Mouse (Mus musculus) hindbrain, postnatal 0 days (tissue): ENCODE measurements around the gene Gm10428. TPM values are rescaled to one million over a fixed set of nuclear protein-coding genes. Genes with fewer than 3 reads are reported as not detected.
A peak's percentile ranks its signal among the peaks of the same experiment; 100 is the strongest.
"Not testable (repeated sequence)": the region's sequence is repeated elsewhere in the genome, so short reads cannot be mapped to it uniquely, and the experiment has no call there.

Experiments used
- ATAC-seq: fragments of 200-750 bp; cut with Nextera tagmentation; 2 replicates; pipeline ENCODE4 v1.8.0; 2017; ENCODE audit warnings: mild to moderate bottlenecking, moderate TSS enrichment, moderate library complexity
- DNase-seq: peaks from one replicate; pipeline ENCODE4 v3.0.0-alpha.2; 2015; ENCODE audit warnings: low spot score
- H3K27ac ChIP-seq: fragments of 300-500 bp; sonication (generic); 2 replicates; pipeline ENCODE4 v1.5.1; 2014; ENCODE audit warnings: mild to moderate bottlenecking
- H3K27me3 ChIP-seq: fragments of 300-500 bp; sonication (generic); 2 replicates; pipeline ENCODE4 v1.6.1; 2014; ENCODE audit warnings: low read length, mixed read lengths; ENCODE audit not compliant: insufficient read depth
- H3K36me3 ChIP-seq: fragments of 300-500 bp; sonication (generic); 2 replicates; pipeline ENCODE4 v1.6.1; 2014; ENCODE audit warnings: low read length, mixed read lengths; ENCODE audit not compliant: insufficient read depth
- H3K4me1 ChIP-seq: fragments of 300-500 bp; sonication (generic); 2 replicates; pipeline ENCODE4 v1.6.1; 2014; ENCODE audit warnings: antibody characterized with exemption, low read length, mixed read lengths; ENCODE audit not compliant: insufficient read depth
- H3K4me2 ChIP-seq: fragments of 300-500 bp; sonication (generic); 2 replicates; pipeline ENCODE4 v1.6.1; 2014; ENCODE audit warnings: low read depth, mild to moderate bottlenecking, low read length, moderate library complexity, mixed read lengths
- H3K4me3 ChIP-seq: fragments of 300-500 bp; sonication (generic); 2 replicates; pipeline ENCODE4 v1.5.1; 2014; ENCODE audit warnings: low read length
- H3K9ac ChIP-seq: fragments of 300-500 bp; sonication (generic); replicated peaks from 2 replicates; pipeline ENCODE4 v1.6.1; 2014; ENCODE audit warnings: mild to moderate bottlenecking, low read length, moderate library complexity, mixed read lengths
- H3K9me3 ChIP-seq: fragments of 300-500 bp; sonication (generic); 2 replicates; pipeline ENCODE4 v1.6.1; 2016; ENCODE audit warnings: low read length, mixed read lengths
- CTCF ChIP-seq: IDR thresholded peaks from 2 replicates; pipeline ENCODE4 v1.5.1; 2016; ENCODE audit warnings: antibody characterized with exemption, control low read depth, low read depth
- WGBS: fragments of 180-500 bp; shearing (Covaris S2); extraction: QIAGEN DNeasy Blood & Tissue Kit; methylation state at CpG from one replicate; pipeline ENCODE4 v1.1.7; 2014; 5-methylcytosine and 5-hydroxymethylcytosine counted together
- polyA plus RNA-seq: library from polyadenylated mRNA; unstranded; fragments of >200 nt; fragmentation: Nextera tagmentation; extraction: Ambion mirVana; gene quantifications from 2 replicates; pipeline ENCODE4 v1.2.1, GENCODE M21; 2015
- total RNA-seq: library from RNA; depleted of rRNA; stranded (reverse); fragments of >200 nt; gene quantifications from 2 replicates; pipeline ENCODE4 v1.2.3, GENCODE M21; 2014

Gm10428 gene
- total and polyA plus RNA-seq, 2 experiments from 2014 or later = not detected

DNA sequence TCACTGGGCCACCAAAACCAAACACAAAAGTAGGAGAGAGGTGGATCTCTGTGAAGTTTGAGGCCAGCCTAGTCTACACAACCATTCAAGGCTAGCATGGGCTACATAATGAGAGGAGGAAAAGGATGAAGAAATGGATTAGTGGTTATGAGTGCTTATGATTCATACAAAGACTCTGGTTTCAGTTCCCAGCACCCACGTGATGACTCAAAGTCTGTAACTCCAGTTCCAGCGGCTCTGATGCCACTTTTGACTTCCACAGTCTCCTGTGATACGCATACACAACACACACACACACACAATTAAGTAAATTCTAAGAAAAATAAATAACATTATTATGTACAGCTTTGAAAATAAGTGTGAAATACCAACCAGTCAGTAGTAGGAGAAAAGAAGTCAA is 20.2 kb upstream of the Gm10428 start:
- Histone ChIP-seq H3K4me2 (no peak overlapping the region), H3K9me3 (no peaks in the 10 kb centered on the region), H3K27ac (no peak overlapping the region), H3K36me3 (peaks cover 12% of the 10 kb centered on the region; the same call in 1 of the 2 replicates), H3K9ac (no peak overlapping the region), H3K4me1 (no peaks in the 10 kb centered on the region), H3K4me3 (no peak overlapping the region), H3K27me3 (no peaks in the 10 kb centered on the region)
- no peak for TF ChIP-seq CTCF
- 88% methylated on average over 3 of the region's 3 CpGs for WGBS
- ATAC-seq = no peak
- DNase-seq = no peak

DNA sequence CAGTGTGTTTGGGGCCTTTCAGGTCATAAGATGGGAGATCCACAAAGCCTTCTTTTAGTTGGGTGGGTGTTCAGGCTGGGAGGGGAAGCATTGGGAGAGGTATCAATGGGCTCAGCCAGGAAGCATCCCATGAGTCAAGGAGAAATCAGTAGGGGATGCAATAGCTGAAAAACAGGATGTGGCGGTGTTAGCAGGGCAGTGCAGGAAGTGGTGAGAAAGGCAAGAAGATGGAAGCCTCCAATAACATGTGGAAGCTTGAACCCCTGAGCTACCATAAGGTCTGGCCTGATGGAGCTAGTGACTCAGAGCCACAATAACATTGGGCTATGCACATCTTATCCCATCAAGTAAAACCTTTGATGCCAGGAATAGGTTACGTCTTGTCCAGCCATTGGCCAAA is 11.7 kb upstream of the Gm10428 start:
- no peaks in the 10 kb centered on the region for H3K27me3 ChIP-seq
- no peaks in the 10 kb centered on the region for H3K9me3 ChIP-seq
- no peak overlapping the region for H3K4me3 ChIP-seq
- ATAC-seq = no peak
- no peaks in the 10 kb centered on the region for H3K4me1 ChIP-seq
- TF ChIP-seq CTCF = no peak
- WGBS = 100% methylated on average over 2 of the region's 2 CpGs
- no peak overlapping the region for H3K4me2 ChIP-seq
- H3K27ac ChIP-seq = no peak overlapping the region
- no peak for DNase-seq
- H3K9ac ChIP-seq = no peak overlapping the region
- H3K36me3 ChIP-seq = no peaks in the 10 kb centered on the region

DNA sequence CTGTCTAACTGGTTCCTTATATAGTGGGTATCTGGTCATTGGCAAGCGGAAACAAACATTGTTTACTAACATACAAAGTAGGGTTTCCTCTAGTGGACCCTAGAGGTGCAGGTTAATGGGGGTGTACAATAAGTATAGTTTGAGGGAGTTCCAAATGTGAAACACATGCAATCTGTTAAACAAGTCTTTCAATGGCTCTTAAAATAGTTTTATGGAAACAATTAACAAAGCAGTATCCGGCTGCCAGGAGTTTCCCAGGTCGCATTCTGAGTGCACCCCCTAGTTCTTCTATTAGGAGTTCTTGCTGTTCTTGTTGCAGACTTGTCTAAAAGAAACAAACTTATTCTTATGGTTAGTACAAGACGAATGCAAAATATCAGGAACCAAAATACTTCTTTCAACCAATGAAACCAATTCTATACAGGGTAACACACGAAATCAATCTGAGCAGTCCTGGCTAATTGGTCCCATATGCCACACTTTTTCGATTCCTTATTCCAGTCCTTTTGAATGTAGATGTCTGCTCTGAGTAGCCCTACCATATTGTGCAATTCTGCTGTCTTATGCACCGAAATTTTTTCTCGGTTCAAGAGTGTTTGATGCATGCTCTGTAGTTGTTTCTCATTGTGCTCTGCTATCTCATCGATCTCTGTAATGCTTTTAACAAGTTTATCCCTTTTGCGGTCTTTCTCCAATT is 10.5 kb upstream of the Gm10428 start:
- H3K27me3 ChIP-seq = no peaks in the 10 kb centered on the region
- DNase-seq (no peak), ATAC-seq (no peak)
- H3K27ac ChIP-seq = no peak overlapping the region
- H3K36me3 ChIP-seq = no peaks in the 10 kb centered on the region
- H3K4me2 ChIP-seq = no peak overlapping the region
- no peak overlapping the region for H3K4me3 ChIP-seq
- TF ChIP-seq CTCF = no peak
- H3K9ac ChIP-seq = no peak overlapping the region
- no peaks in the 10 kb centered on the region for H3K9me3 ChIP-seq
- 76% methylated on average over 10 of the region's 10 CpGs for WGBS
- no peaks in the 10 kb centered on the region for H3K4me1 ChIP-seq

DNA sequence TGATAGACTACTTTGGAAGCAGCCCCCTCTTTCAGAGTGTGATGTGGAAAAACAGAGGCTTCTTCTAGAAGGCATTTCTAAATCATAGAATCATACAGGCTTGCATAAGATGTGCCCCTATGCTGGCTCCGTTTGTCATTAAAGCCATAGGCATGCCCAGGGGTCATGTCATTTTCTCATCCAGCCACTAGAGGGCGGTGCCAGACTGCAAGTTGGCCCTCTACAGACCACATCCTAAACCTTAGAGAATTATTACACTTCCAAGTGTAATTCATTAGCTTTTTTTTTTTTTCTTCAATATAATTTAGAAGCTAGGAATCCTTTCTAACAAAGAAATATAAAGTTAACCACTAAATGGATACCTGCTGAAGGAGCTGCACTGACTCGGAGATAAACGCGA is 8.8 kb upstream of the Gm10428 start:
- DNase-seq = peak; percentile 88
- TF ChIP-seq CTCF = peak; percentile 92
- no peak; the same call in 1 of the 2 replicates for ATAC-seq

DNA sequence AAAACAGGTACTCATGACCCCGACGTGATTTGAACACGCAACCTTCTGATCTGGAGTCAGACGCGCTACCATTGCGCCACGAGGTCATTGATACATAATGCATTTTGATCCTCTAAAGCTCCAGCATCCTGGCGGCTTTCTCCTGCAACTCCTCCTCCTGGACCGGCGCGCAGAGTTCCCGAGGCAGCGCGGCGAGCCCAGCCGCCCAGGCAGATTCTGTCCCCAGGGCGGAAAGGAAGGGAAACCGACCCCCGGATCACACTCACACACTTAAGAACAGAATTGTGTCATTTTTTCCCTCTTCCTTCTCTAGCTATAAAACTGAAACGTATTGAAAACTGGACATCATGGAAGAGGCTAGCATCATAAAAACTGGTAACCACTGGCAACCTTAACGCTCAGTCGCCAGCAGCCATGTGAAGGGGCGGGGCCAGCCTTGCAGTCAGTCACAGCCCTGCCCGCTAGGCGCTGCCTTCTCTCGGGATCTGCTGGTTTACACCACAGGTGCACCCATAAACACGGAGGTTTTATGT is 6.8 kb upstream of the Gm10428 start:
- 1% methylated on average over 27 of the region's 27 CpGs for WGBS
- H3K4me2 ChIP-seq = peak overlapping the region; percentile 61
- no peaks in the 10 kb centered on the region for H3K4me1 ChIP-seq
- H3K36me3 ChIP-seq = no peaks in the 10 kb centered on the region
- peak overlapping the region; percentile 49; the same call in 1 of the 2 replicates for H3K27ac ChIP-seq
- ATAC-seq (peak; percentile 88), DNase-seq (peak; percentile 78)
- peak; percentile 58 for TF ChIP-seq CTCF
- H3K4me3 ChIP-seq = peak overlapping the region; percentile 38
- H3K27me3 ChIP-seq = no peaks in the 10 kb centered on the region
- peak overlapping the region; percentile 45 for H3K9ac ChIP-seq
- no peaks in the 10 kb centered on the region for H3K9me3 ChIP-seq

More for the DNA sequence above, 8.8 kb upstream of the Gm10428 start:
- H3K4me3 ChIP-seq = no peak overlapping the region
- H3K36me3 ChIP-seq = no peaks in the 10 kb centered on the region
- H3K4me1 ChIP-seq = no peaks in the 10 kb centered on the region
- H3K9me3 ChIP-seq = no peaks in the 10 kb centered on the region
- no peak overlapping the region for H3K27ac ChIP-seq
- 51% methylated on average over 5 of the region's 5 CpGs for WGBS
- no peaks in the 10 kb centered on the region for H3K27me3 ChIP-seq
- H3K4me2 ChIP-seq = no peak overlapping the region
- no peak overlapping the region for H3K9ac ChIP-seq

DNA sequence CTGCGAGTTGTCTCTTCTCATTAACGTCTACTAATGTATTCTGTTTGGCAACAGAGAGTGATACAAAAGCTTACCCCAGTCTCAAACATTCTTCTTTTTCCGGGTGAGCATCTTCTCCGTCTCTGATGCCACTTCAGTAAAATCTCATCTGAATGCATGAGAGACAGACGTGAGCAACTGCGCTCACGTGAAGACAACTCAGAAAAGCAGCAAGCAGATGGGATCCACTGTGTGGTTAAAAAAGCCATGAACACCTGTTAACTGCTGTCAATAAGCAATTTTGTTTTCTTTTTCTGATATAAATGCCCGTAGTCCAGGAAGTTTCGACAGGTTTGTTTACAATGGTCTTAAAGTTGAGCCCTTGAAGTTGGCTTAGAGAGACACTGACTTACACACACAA is 5.7 kb upstream of the Gm10428 start:
- no peak for ATAC-seq
- Histone ChIP-seq H3K27me3 (no peaks in the 10 kb centered on the region), H3K4me1 (no peaks in the 10 kb centered on the region), H3K36me3 (no peaks in the 10 kb centered on the region), H3K27ac (no peak overlapping the region), H3K4me3 (no peak overlapping the region), H3K9me3 (no peaks in the 10 kb centered on the region), H3K9ac (no peak overlapping the region), H3K4me2 (no peak overlapping the region)
- no peak for DNase-seq
- TF ChIP-seq CTCF = no peak
- WGBS = 74% methylated on average over 9 of the region's 9 CpGs

DNA sequence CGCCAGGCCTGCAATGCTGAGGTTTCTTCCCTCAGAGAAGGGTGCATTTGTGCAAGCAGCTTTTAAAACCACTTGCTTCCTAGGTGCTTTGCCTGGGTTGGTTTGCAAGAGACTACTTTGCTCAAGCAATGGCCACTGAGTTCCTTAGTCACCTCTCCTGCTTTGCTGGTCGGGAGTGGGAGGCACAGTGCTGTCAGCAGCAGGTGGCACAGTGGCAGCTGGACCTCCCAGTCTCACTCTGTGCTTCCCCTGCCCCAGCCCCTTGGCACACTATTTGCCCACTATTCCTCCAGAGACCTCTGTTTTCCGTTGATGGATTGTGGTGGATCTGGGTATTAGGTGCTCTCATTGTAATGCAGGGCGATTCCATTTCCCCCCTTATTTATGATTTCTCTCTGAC is 4.8 kb upstream of the Gm10428 start:
- WGBS = 71% methylated on average over 4 of the region's 4 CpGs
- H3K4me3 ChIP-seq = no peak overlapping the region
- H3K4me2 ChIP-seq = no peak overlapping the region
- TF ChIP-seq CTCF = no peak
- no peak overlapping the region for H3K27ac ChIP-seq
- no peaks in the 10 kb centered on the region for H3K36me3 ChIP-seq
- H3K27me3 ChIP-seq = no peaks in the 10 kb centered on the region
- H3K9me3 ChIP-seq = no peaks in the 10 kb centered on the region
- H3K4me1 ChIP-seq = no peaks in the 10 kb centered on the region
- no peak overlapping the region for H3K9ac ChIP-seq
- no peak for ATAC-seq
- no peak for DNase-seq

DNA sequence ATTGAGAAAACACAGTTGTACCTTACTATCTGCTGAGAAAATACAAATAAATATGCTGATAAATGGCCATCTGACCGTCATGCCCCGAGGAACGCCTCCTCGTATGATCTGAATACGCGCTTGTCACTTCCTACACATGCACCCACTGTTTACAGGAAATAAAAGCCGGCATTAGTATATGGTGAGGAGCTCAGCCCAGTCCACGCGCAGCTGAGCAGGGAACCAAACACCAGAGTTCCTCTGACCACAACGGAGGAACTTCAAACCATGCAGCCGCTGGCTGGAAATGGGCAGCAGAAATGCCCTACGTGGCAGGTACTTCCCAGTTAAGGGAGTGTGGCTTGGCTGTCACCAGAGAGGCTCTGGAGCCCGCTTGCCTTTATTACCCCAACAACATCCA is 3.5 kb upstream of the Gm10428 start:
- not testable (repeated sequence) for DNase-seq, H3K27ac ChIP-seq, H3K27me3 ChIP-seq, H3K36me3 ChIP-seq, H3K4me1 ChIP-seq, ATAC-seq, H3K9ac ChIP-seq, H3K9me3 ChIP-seq, H3K4me2 ChIP-seq, H3K4me3 ChIP-seq
- 94% methylated on average over 13 of the region's 13 CpGs for WGBS
